Mouse (Mus musculus) lung, postnatal 0 days (tissue): Measurements from ENCODE around the gene Zfyve21.

Source experiments
- CTCF ChIP-seq: IDR thresholded peaks from 2 replicates; pipeline ENCODE4 v1.5.1; 2016; ENCODE audit warnings: antibody characterized with exemption, mild to moderate bottlenecking
- EP300 ChIP-seq: IDR thresholded peaks from 2 replicates; pipeline ENCODE4 v1.6.1; 2016; ENCODE audit warnings: antibody characterized with exemption, mild to moderate bottlenecking, control low read depth

- no peak for TF ChIP-seq CTCF
- TF ChIP-seq EP300 = no peak
Observed at GRCm38 (mm10) chr12:111855448-111855847, 41.5 kb downstream of the Zfyve21 start.
